Mouse (Mus musculus): ENCODE data around the gene Tube1.

The Tube1 gene

GRCm38 (mm10) chr10:39133462-39134310, at the start of gene Tube1, which contains the start of gene Fam229b:
Tube1 (plus strand) TSS chr10:39133976.
Fam229b (minus strand) TSS chr10:39133914.
- DNase-seq (ENCODE audit: low spot score): peak; percentile 85

GRCm38 (mm10) chr10:39096981-39097380, 36.8 kb upstream of the Tube1 start:
- DNase-seq (ENCODE audit: low spot score): peak; percentile 6

GRCm38 (mm10) chr10:39098746-39099145, 35.0 kb upstream of the Tube1 start:
- no peak for DNase-seq (ENCODE audit: low spot score)

GRCm38 (mm10) chr10:39104803-39105449, 28.9 kb upstream of the Tube1 start:
- DNase-seq (ENCODE audit: low spot score): no peak

GRCm38 (mm10) chr10:39106413-39106812, 27.4 kb upstream of the Tube1 start:
- no peak for DNase-seq (ENCODE audit: low spot score)

DNA sequence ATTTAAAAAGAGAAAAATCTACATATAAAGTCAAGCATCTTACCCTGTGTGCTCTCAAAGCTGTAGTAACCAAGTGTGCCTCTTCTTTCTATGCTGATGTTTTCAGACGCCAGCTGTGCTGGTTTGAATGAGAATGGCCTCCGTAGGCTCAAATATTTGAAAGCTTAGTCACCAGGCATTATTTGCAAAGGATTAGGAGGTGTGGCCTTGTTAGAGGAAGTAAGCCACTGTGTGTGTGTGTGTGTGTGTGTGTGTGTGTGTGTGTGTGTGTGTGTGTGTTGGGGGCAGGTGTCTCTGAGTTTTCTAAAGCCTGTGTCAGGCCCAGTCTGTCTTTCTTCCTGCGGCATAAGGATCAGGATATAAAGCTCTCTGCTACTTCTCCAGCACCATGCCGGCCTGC, 26.8 kb upstream of the Tube1 start:
- DNase-seq (ENCODE audit: low spot score): no peak

DNA sequence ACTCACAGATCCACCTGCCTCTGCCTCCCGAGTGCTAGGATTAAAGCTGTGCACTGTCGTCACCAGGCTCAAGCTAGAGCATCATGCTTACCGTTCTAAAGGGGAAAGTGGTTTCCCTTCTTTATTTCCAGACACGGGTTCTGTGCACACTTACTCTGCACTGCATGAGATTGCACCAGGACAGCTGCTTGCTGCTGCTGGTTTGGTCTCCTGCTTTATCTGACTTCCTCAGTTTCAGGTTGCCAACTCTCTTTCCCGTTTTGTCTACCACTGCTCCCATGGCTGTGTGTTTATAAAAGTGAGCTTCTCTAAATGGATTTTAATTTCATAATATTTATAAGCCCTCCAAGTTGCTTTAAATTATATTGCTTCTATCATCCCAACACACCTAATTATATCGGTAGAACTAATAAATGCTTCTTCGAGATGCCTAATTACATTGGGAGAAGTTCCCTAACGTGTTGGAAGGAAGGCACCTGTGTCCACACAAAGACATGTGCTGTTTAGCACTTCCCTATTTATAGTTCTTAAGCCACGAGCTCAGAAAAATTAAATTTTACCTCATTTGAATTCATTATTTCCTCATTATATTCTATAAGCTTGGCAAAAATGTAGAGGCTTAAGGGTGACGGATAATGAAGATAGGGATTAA, 24.8 kb upstream of the Tube1 start:
- DNase-seq (ENCODE audit: low spot score): no peak

- DNase-seq (ENCODE audit: low spot score): no peak
Measured at GRCm38 (mm10) chr10:39109489-39109874, 24.3 kb upstream of the Tube1 start.

DNA sequence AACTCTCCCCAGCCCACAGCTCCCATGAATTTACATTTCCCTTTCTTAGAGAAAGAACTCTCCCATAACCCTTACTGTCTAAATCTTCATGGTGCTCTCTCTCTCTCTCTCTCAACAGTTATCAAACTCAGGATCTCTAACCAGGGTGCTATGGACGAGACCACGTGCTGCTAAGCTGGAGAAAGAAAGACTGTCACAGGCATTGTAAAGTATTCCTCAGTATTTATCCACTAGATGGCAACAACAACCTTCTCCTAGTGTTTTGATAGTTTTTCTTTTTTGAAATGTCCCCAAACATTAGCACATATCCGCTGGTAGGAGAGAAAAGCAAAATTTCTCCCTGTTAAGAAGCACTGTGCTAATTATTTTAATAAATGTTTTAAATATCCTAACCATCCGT, 12.4 kb upstream of the Tube1 start:
- DNase-seq (ENCODE audit: low spot score): no peak

GRCm38 (mm10) chr10:39137766-39138165, 4.0 kb downstream of the Tube1 start:
- DNase-seq (ENCODE audit: low spot score): no peak

DNA sequence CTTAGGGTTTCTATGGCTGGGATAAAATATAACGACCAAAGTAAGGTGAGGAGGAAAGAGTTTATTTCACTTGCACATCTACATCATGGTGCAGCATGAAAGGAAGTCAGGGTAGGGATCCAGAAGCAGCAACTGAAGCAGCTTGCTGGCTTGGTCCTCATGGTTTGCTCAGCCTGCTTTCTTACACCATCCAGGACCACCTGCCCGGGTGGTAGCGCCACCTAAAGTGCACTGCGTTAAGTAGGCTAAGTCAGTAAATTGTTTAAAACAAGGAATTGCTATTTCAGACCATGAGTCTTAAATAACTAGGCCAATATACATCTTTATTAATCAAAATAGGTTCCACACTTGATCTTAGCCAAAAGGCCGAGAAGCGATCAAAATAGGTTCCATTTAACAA, 5.0 kb downstream of the Tube1 start:
- no peak for DNase-seq (ENCODE audit: low spot score)

GRCm38 (mm10) chr10:39140843-39141242, 7.1 kb downstream of the Tube1 start:
- DNase-seq (ENCODE audit: low spot score): no peak

DNA sequence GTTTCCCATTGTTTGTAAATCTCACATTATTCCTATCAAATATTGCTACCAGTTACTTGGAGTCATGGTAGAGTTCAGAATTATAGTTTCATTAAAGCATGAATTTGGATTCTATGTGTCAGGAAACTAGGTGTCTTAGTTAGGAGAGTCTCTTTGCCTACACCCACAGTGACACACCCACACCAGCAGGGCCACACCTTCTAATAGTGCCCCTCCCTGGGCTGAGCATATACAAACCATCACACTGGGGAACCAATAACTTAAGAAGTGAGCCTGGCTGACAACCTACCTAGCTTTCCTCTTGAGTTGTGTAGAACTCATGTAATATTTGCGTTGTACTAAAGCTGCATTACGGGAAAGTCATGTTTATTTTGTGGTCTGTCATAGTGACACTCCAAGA, 7.6 kb downstream of the Tube1 start:
- DNase-seq (ENCODE audit: low spot score): no peak

- DNase-seq (ENCODE audit: low spot score): no peak
Measured at GRCm38 (mm10) chr10:39142216-39142615, 8.4 kb downstream of the Tube1 start.

- no peak for DNase-seq (ENCODE audit: low spot score)
Measured at GRCm38 (mm10) chr10:39156719-39157118, 22.9 kb downstream of the Tube1 start.

GRCm38 (mm10) chr10:39157321-39157720, 23.5 kb downstream of the Tube1 start:
- DNase-seq (ENCODE audit: low spot score): no peak

DNA sequence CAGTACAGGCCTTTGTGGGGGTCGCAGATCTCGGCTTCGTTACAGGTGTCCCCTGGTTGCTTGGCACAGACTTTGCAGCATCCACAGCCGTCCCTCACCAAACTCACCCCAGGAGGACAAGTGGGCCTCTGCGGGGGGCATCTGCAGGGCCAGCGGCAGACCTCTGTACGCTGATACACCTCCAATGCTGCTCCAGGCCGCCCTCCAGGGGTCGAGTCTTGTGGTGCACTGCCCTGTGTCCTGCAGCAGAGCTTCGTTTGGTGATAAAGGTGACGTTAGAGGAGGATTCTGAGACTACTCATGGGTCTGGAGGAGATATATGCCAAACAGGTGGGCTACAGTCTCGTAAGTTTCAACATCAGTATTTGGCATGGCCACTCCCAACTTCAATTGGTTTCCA, 24.5 kb downstream of the Tube1 start:
- no peak for DNase-seq (ENCODE audit: low spot score)

GRCm38 (mm10) chr10:39161406-39161805, 27.6 kb downstream of the Tube1 start:
- DNase-seq (ENCODE audit: low spot score): no peak

DNA sequence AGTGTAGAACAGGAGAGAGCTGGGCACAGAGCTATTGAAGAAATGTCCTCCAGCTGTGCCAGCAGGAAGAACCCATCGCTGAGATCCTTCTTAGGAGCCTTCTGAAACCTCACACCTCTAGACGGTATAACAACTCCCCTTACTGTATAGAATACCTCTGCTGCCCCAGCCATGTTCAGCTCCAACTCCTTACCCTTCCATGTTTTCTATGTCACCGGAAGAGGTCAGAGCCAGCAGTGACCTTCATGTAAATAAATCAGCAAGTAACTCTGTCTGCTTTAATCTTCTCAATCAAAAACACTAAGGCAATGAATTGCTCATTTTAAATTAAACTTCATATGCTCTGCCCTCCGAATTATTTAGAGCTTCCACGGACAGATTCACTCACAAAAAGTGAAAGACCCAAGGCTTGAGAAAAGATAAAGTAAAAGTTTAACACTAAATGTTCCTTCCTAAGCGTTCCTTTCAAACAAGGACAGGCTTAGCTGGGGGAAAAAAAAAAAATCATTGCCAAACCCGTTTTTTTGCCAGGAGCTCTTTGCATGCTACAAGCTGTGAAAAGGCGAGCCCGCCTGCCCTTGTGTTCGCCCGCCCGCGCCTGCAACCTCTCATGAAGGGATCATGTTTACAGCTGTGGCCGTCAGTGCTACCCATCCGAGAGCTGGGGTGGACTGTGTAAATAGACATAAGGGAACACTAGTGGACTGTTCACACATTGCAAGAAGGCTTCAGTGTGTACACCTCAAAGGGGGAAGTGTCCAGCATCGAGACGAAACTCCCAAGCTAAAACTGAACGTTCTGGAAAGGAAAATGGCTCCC, 29.1 kb downstream of the Tube1 start:
- DNase-seq (ENCODE audit: low spot score): no peak

GRCm38 (mm10) chr10:39163694-39164093, 29.9 kb downstream of the Tube1 start, which contains the start of gene Ccn6:
Ccn6 (minus strand) TSS chr10:39163794.
- DNase-seq (ENCODE audit: low spot score): no peak

DNA sequence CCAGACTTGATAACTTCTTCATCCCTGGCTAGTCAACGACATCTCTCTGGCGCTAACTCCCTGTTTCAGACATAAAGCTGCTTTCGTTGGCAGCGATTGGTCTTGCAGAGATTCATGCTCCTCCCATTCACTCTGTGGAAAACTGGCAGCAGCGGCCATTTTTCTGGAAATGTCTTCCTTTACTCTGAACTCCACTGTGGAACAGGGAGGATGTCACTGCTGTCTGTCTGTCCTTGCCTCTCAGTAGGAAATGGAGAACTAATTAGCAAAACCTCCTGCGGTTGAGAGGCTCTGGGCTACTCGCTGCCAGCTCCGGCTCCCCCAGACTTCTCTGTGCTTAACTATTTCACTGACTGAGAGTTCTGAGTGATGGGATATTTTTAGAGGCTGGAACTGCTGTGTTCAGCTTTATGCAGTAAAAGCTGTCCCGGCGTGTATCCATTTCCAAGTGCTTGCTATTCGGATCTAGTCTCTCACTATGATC, 31.9 kb downstream of the Tube1 start:
- DNase-seq (ENCODE audit: low spot score): no peak

DNA sequence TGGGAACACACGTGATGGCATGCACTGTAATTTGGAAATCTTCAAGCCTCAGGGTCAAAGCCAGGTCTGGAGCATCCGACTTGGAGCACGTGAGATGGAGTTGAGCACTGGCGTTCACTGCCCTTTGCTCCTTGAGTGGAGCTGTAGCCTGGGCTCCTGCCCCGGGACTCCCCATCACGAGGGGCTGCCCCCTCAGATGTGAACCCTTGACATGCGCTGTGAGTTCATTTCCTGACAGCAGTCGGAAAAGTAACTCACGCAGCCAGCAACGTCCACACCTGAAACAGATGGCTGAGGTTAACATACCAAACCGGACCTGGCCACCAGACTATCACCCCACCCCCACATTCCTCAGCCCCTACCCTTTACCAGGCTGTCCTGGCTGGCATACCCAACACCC, 33.8 kb downstream of the Tube1 start:
- DNase-seq (ENCODE audit: low spot score): no peak

All from layer of hippocampus, adult 9-10 months (tissue).